Mouse (Mus musculus) E14TG2a.4 (cell line): ENCODE measurements around the gene Zcchc14.

Experiments used
- H3K27me3 ChIP-seq: 2 replicates; pipeline ENCODE4 v1.6.1; 2014; ENCODE audit warnings: low read length, control low read depth; ENCODE audit not compliant: insufficient read depth
- H3K36me3 ChIP-seq: 2 replicates; pipeline ENCODE4 v1.6.1; 2014; ENCODE audit warnings: low read length, control low read depth; ENCODE audit not compliant: insufficient read depth
- H3K4me1 ChIP-seq: replicated peaks from 2 replicates; pipeline ENCODE4 v1.6.1; 2014; ENCODE audit warnings: low read depth, low read length, control low read depth
- H3K4me3 ChIP-seq: replicated peaks from 2 replicates; pipeline ENCODE4 v1.5.1; 2014; ENCODE audit warnings: mild to moderate bottlenecking, low read length
- H3K9me3 ChIP-seq: 2 replicates; pipeline ENCODE4 v1.6.1; 2014; ENCODE audit warnings: low read length, control low read depth
- CTCF ChIP-seq: conservative IDR thresholded peaks from 2 replicates; pipeline ENCODE4 v1.5.1; 2014; ENCODE audit warnings: low read length
- NANOG ChIP-seq: IDR thresholded peaks from 2 replicates; pipeline ENCODE4 v1.6.1; 2014; ENCODE audit warnings: borderline replicate concordance, low read length, mixed read lengths
- POU5F1 ChIP-seq: IDR thresholded peaks from 2 replicates; pipeline ENCODE4 v1.6.1; 2014; ENCODE audit warnings: low read length, borderline replicate concordance

Gene Zcchc14

GRCm38 (mm10) chr8:121654966-121655494 is 2.3 kb upstream of the Zcchc14 start:
- H3K4me3 ChIP-seq, result no peak overlapping the region
- peaks cover 40% of the 10 kb centered on the region for H3K4me1 ChIP-seq
- no peaks in the 10 kb centered on the region for H3K9me3 ChIP-seq
- peaks cover 14% of the 10 kb centered on the region for H3K36me3 ChIP-seq
- peaks cover 33% of the 10 kb centered on the region for H3K27me3 ChIP-seq
- TF ChIP-seq POU5F1 (no peak), CTCF (no peak), NANOG (no peak)

GRCm38 (mm10) chr8:121654131-121654530 is 1.4 kb upstream of the Zcchc14 start:
- TF ChIP-seq NANOG, result no peak
- no peak for TF ChIP-seq POU5F1
- TF ChIP-seq CTCF, result no peak
- Histone ChIP-seq H3K4me1 (peaks cover 45% of the 10 kb centered on the region), H3K9me3 (no peaks in the 10 kb centered on the region), H3K36me3 (peaks cover 20% of the 10 kb centered on the region), H3K27me3 (peaks cover 33% of the 10 kb centered on the region), H3K4me3 (peak overlapping the region; percentile 84; the same call in 1 of the 2 replicates)

- Histone ChIP-seq H3K9me3 (no peaks in the 10 kb centered on the region), H3K27me3 (peaks cover 33% of the 10 kb centered on the region), H3K4me3 (peak overlapping the region; percentile 84), H3K4me1 (peaks cover 51% of the 10 kb centered on the region), H3K36me3 (peaks cover 27% of the 10 kb centered on the region)
- TF ChIP-seq POU5F1 (no peak), NANOG (peak; percentile 29; the same call in 1 of the 2 replicates), CTCF (no peak)
Measured at GRCm38 (mm10) chr8:121653340-121654019, 779 bp upstream of the Zcchc14 start.

- no peak for TF ChIP-seq POU5F1
- H3K9me3 ChIP-seq, result no peaks in the 10 kb centered on the region
- H3K27me3 ChIP-seq, result peaks cover 33% of the 10 kb centered on the region
- peaks cover 42% of the 10 kb centered on the region for H3K36me3 ChIP-seq
- peak overlapping the region; percentile 84 for H3K4me3 ChIP-seq
- H3K4me1 ChIP-seq, result peaks cover 65% of the 10 kb centered on the region
Measured at GRCm38 (mm10) chr8:121651874-121652361, 783 bp downstream of the Zcchc14 start.

- H3K4me3 ChIP-seq, result peak overlapping the region; percentile 84
- TF ChIP-seq CTCF (no peak), POU5F1 (no peak), NANOG (no peak)
- H3K4me1 ChIP-seq, result peaks cover 65% of the 10 kb centered on the region
- peaks cover 45% of the 10 kb centered on the region for H3K36me3 ChIP-seq
- H3K27me3 ChIP-seq, result peaks cover 32% of the 10 kb centered on the region
- no peaks in the 10 kb centered on the region for H3K9me3 ChIP-seq
Measured at GRCm38 (mm10) chr8:121651308-121651873, 1.3 kb downstream of the Zcchc14 start.

- peaks cover 45% of the 10 kb centered on the region for H3K36me3 ChIP-seq
- no peaks in the 10 kb centered on the region for H3K9me3 ChIP-seq
- peaks cover 65% of the 10 kb centered on the region for H3K4me1 ChIP-seq
- peaks cover 29% of the 10 kb centered on the region for H3K27me3 ChIP-seq
- TF ChIP-seq NANOG (no peak), POU5F1 (no peak), CTCF (no peak)
- peak overlapping the region; percentile 84 for H3K4me3 ChIP-seq
Measured at GRCm38 (mm10) chr8:121650389-121651307, 2.1 kb downstream of the Zcchc14 start.

- TF ChIP-seq NANOG (no peak), CTCF (no peak), POU5F1 (no peak)
- Histone ChIP-seq H3K9me3 (no peaks in the 10 kb centered on the region), H3K4me3 (no peak overlapping the region), H3K36me3 (peaks cover 47% of the 10 kb centered on the region), H3K27me3 (peaks cover 22% of the 10 kb centered on the region), H3K4me1 (peaks cover 68% of the 10 kb centered on the region)
Measured at GRCm38 (mm10) chr8:121649904-121650303, 2.8 kb downstream of the Zcchc14 start.

GRCm38 (mm10) chr8:121649423-121649822 is 3.3 kb downstream of the Zcchc14 start:
- Histone ChIP-seq H3K9me3 (no peaks in the 10 kb centered on the region), H3K4me3 (no peak overlapping the region), H3K27me3 (peaks cover 18% of the 10 kb centered on the region), H3K36me3 (peaks cover 47% of the 10 kb centered on the region), H3K4me1 (peaks cover 68% of the 10 kb centered on the region)
- no peak for TF ChIP-seq CTCF
- no peak for TF ChIP-seq NANOG
- TF ChIP-seq POU5F1, result no peak
